8 mouse cellular contexts compared by ENCODE assay signal in the genomic region with DNA sequence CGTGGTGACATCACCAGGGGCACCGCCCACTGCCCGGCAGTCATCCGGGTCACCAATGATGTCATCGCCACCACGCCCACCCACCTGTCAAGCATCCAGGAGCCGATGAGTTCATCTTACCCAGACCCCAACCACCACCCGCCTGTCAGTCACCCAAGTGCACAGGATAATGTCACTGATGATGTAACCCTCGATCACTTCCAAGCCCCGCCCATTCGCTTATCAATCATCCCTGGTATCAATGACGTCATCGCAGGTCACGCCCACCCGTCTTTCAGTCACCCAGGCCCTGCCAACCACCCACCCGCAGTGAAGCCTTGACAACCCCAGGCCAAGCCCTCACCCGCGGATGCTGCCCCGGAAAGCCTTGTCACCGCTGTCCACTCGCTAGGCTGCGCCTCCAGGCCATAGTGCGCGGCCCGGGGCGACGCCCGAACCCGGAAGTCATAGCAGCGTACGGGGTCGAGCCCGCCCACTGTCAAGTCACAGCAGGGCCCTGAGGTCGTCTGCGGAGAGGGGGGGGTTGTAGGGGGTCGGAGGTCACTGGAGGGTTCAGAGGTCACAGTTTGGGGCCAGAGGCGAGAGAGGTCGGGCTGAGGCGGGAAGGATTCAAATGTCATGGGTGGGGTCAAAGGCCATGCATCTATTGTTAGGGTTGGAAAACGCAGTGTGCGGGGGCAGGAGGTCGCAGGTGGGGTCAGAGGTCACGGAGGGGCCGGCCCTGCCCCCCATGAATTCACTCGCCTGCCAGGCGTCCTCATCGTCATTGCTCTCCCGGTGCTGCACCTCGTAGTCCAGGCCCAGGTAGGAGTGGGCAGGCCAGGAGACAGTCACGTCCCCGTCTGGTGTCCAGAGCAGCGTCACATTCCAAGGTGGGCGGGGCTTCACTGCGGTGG. TPM values are rescaled to one million over a fixed set of nuclear protein-coding genes. Genes with fewer than 3 reads are reported as not detected.
DNase-seq lines count a peak whose midpoint lies in the region; ATAC-seq and TF ChIP-seq lines count a peak whose summit lies in the region.

No protein-coding gene starts in this region.

- WGBS in hindbrain, embryonic 12.5 days = 80% methylated on average over 54 of the region's 54 CpGs
- 80% methylated on average over 54 of the region's 54 CpGs for WGBS in midbrain, embryonic 16.5 days

- H3K27me3 ChIP-seq in hindbrain, embryonic 12.5 days = no peaks in the 10 kb centered on the region
- no peaks in the 10 kb centered on the region for H3K27me3 ChIP-seq in midbrain, embryonic 16.5 days (ENCODE audit: control insufficient read depth, insufficient read depth, low read depth, low read length)

- H3K4me1 ChIP-seq in embryonic fibroblast, embryonic 13.5 days (ENCODE audit: control insufficient read depth, insufficient read depth, low read length) = no peaks in the 10 kb centered on the region
- no peaks in the 10 kb centered on the region for H3K4me1 ChIP-seq in hindbrain, embryonic 12.5 days
- H3K4me1 ChIP-seq in midbrain, embryonic 16.5 days (ENCODE audit: control insufficient read depth, insufficient read depth, low read length) = no peaks in the 10 kb centered on the region

- peak overlapping the region; percentile 52 for H3K4me2 ChIP-seq in hindbrain, embryonic 12.5 days (replicated peaks)
- H3K4me2 ChIP-seq in midbrain, embryonic 16.5 days (ENCODE audit: low read length) = peak overlapping the region; percentile 41

- 0 out of 2 replicates have a peak, but pooled peaks have one; percentile 32 for TF ChIP-seq POLR2A in embryonic fibroblast, embryonic 13.5 days (IDR thresholded peaks at IDR 0.05; ENCODE audit: low read depth, low read length)

- TF ChIP-seq CTCF in embryonic fibroblast, embryonic 13.5 days (IDR thresholded peaks at IDR 0.05; ENCODE audit: borderline replicate concordance, insufficient read depth, low read length) = no peak

- ATAC-seq in hindbrain, embryonic 12.5 days (ENCODE audit: low FRiP score) = no peak
- peak; percentile 14; the same call in 1 of the 2 replicates for ATAC-seq in midbrain, embryonic 16.5 days

- H3K9ac ChIP-seq in hindbrain, embryonic 12.5 days = no peak overlapping the region
- H3K9ac ChIP-seq in midbrain, embryonic 16.5 days (ENCODE audit: low read depth, low read length) = no peak overlapping the region

- H3K27ac ChIP-seq in embryonic fibroblast, embryonic 13.5 days (ENCODE audit: insufficient read depth, low read length) = no peak overlapping the region
- H3K27ac ChIP-seq in hindbrain, embryonic 12.5 days = peak overlapping the region; percentile 94; the same call in 1 of the 2 replicates
- H3K27ac ChIP-seq in midbrain, embryonic 16.5 days (ENCODE audit: low read length) = peak overlapping the region; percentile 99

- peaks cover 59% of the 10 kb centered on the region for H3K9me3 ChIP-seq in hindbrain, embryonic 12.5 days (replicated peaks)
- H3K9me3 ChIP-seq in midbrain, embryonic 16.5 days (replicated peaks; ENCODE audit: control insufficient read depth, low read length, poor library complexity, severe bottlenecking) = peaks cover 43% of the 10 kb centered on the region

- peak overlapping the region; percentile 6; the same call in 1 of the 2 replicates for H3K4me3 ChIP-seq in embryonic fibroblast, embryonic 13.5 days (ENCODE audit: insufficient read depth, low read length)
- peak overlapping the region; percentile 63 for H3K4me3 ChIP-seq in hindbrain, embryonic 12.5 days
- H3K4me3 ChIP-seq in midbrain, embryonic 16.5 days (ENCODE audit: low read depth, low read length) = peak overlapping the region; percentile 67

- intact Hi-C loops in heart, postnatal 36 days (cut with DNase I) = loop anchor here (10.0 kb wide), 1 partner anchor 579 kb away; a partner anchor contains a TSS
- intact Hi-C loops in left cerebral cortex, postnatal 14 days (cut with DNase I) = loop anchor here (5.0 kb wide), 1 partner anchor 551 kb away; a partner anchor contains a TSS

- peak; percentile 96 for DNase-seq in heart, adult 11 months
- no peak for DNase-seq in heart, postnatal 36 days
- peak; percentile 33 for DNase-seq in MN1 (ENCODE audit: low spot score)
- DNase-seq in left cerebral cortex, postnatal 14 days (ENCODE audit: low spot score in 2 of 2) = peak; percentile 63 to 65
- peak; percentile 45 for DNase-seq in yolk sac, embryonic 10.5 days (ENCODE audit: low spot score)

- peaks cover 41% of the 10 kb centered on the region for H3K36me3 ChIP-seq in hindbrain, embryonic 12.5 days
- peaks cover 21% of the 10 kb centered on the region for H3K36me3 ChIP-seq in midbrain, embryonic 16.5 days (ENCODE audit: control insufficient read depth, insufficient read depth, low read length)

RNA-seq across cellular contexts. Expression of a gene that starts 2.9 kb away (rescaled TPM):
- total RNA-seq in heart, postnatal 36 days (2021) = 1 to 10 TPM; 5.6 to 7.3 TPM
- 16.2 and 16.7 TPM in 2 replicates for polyA plus RNA-seq in embryonic fibroblast, embryonic 13.5 days (2011; ENCODE audit: insufficient read length, low read depth, missing spikeins)
- 8.8 and 9.0 TPM in 2 replicates for polyA plus RNA-seq in hindbrain, embryonic 12.5 days (2016; fragmentation: Nextera tagmentation; extraction: Ambion mirVana)
- 10 to 100 TPM; 34.8 to 43.3 TPM for total RNA-seq in left cerebral cortex, postnatal 14 days (2021)
- polyA plus RNA-seq in midbrain, embryonic 16.5 days (2015; fragmentation: Nextera tagmentation; extraction: Ambion mirVana) = 13.7 and 18.1 TPM in 2 replicates

Comparison
In these comparisons a context has a peak if more than half of its experiments do, and no peak if none do; other contexts are left out.
1. DNase-seq: peak in heart, adult 11 months (single experiment), MN1 (single experiment), left cerebral cortex, postnatal 14 days (2 of 2) and yolk sac, embryonic 10.5 days (single experiment); none in heart, postnatal 36 days (0 of 2).
2. H3K4me3 ChIP-seq: peak in every context shown above with its lines; median percentile 67 in midbrain, embryonic 16.5 days; 63 in hindbrain, embryonic 12.5 days; 6 in embryonic fibroblast, embryonic 13.5 days.